Mouse (Mus musculus): ENCODE measurements around the gene Agap1. TPM values are rescaled to one million over a fixed set of nuclear protein-coding genes. Genes with fewer than 3 reads are reported as not detected.

Agap1 gene
- total RNA-seq, 2 experiments from 2014 or later, result 240 to 255 TPM

- DNase-seq (ENCODE audit: low spot score in 2 of 2), result no peak
- intact Hi-C loops (cut with DNase I), result no loop called here
Measured at GRCm38 (mm10) chr1:89566578-89567488, 112.2 kb downstream of the Agap1 start.

- DNase-seq (ENCODE audit: low spot score in 2 of 2), result no peak
- intact Hi-C loops (cut with DNase I), result no loop called here
Measured at GRCm38 (mm10) chr1:89568546-89569405, 114.2 kb downstream of the Agap1 start.

DNA sequence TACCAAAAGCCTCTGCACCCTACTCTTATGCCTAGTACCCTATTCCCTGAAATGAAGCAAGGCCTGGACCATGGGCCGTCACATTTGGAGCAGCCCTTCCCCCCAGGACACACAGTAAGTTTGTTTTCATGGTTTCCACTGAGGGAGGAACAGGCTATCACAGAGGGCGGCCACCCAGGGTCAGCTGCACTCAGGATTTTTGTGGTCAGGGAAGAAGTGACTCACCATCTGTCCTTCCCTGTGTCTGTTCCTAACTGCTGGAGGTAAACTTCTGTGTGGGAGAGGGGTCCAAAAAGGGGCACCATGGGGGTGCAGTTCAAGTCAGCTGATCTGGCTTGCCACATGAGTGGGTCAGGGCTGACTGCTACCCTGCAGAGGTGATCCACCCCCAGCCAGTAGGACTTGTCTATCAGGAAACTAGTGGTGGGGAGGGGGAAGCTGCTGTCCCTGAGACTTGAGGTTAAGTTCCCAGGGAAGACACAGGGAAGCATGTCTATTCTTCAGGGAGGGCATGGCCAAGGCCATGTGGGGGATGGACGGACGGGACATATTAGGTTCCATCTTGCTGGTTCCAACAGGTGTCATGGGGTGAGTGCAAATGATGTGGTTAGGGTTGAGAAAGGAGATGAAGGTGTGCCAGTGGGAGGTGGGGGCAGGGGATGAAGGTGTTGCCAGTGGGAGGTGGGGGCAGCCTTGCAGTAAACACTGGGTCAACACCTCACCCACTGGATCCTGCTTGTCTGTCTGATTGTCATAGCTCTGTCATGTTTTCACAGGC lies 116.1 kb downstream of the Agap1 start:
- DNase-seq (ENCODE audit: low spot score in 2 of 2), result no peak

GRCm38 (mm10) chr1:89573486-89573885 lies 118.9 kb downstream of the Agap1 start:
- intact Hi-C loops (cut with DNase I), result no loop called here
- peak in 1 of 2 experiments; percentile 63 for DNase-seq (ENCODE audit: low spot score in 2 of 2)

More for the DNA sequence above, 116.1 kb downstream of the Agap1 start:
- intact Hi-C loops (cut with DNase I), result no loop called here

GRCm38 (mm10) chr1:89574941-89575890 lies 120.6 kb downstream of the Agap1 start:
- intact Hi-C loops (cut with DNase I), result no loop called here
- DNase-seq (ENCODE audit: low spot score in 2 of 2), result no peak

DNA sequence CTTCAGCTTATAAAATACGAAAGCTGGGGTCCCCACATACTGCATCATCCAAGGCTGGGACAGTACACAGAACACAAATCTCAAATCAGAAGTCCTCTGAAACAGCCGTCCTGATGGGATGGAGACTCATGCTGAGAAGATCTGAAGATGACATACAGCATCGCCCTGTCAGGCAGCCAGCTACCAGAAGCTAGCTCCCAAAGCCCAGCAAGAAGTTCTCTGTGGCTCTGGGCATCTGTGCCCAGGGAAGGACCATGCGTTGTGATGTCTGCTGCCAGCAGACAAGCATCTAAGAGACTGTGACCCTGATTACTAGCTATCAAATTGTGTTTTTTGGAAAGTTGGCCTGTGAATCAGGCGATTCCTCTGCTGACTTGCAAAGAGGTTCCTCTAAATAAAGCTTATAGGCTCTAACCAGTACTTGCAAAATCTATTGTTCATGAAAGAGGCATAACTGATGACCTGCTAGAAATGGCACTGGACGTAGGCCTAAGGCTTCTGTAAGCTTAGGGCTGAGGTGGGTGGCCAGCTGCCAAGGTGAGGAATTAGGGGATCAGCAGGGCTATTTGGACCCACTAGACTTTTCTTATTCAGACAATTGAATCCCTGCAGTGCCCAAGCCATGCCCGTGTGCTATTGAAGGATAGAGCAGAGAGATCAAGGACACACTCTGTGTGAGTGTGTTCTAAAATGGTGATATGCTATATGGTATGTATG lies 121.7 kb downstream of the Agap1 start:
- intact Hi-C loops (cut with DNase I), result no loop called here
- DNase-seq (ENCODE audit: low spot score in 2 of 2), result no peak

GRCm38 (mm10) chr1:89576985-89577384 lies 122.4 kb downstream of the Agap1 start:
- intact Hi-C loops (cut with DNase I), result no loop called here
- peak; percentile 69 to 82 for DNase-seq (ENCODE audit: low spot score in 2 of 2)

GRCm38 (mm10) chr1:89580031-89580998 lies 125.7 kb downstream of the Agap1 start:
- DNase-seq (ENCODE audit: low spot score in 2 of 2), result peak; percentile 86 to 88
- intact Hi-C loops (cut with DNase I), result loop anchor here (2.0 to 10.0 kb wide), 4 partner anchors 26 to 343 kb away; partner anchors contain the start of gene Agap1

DNA sequence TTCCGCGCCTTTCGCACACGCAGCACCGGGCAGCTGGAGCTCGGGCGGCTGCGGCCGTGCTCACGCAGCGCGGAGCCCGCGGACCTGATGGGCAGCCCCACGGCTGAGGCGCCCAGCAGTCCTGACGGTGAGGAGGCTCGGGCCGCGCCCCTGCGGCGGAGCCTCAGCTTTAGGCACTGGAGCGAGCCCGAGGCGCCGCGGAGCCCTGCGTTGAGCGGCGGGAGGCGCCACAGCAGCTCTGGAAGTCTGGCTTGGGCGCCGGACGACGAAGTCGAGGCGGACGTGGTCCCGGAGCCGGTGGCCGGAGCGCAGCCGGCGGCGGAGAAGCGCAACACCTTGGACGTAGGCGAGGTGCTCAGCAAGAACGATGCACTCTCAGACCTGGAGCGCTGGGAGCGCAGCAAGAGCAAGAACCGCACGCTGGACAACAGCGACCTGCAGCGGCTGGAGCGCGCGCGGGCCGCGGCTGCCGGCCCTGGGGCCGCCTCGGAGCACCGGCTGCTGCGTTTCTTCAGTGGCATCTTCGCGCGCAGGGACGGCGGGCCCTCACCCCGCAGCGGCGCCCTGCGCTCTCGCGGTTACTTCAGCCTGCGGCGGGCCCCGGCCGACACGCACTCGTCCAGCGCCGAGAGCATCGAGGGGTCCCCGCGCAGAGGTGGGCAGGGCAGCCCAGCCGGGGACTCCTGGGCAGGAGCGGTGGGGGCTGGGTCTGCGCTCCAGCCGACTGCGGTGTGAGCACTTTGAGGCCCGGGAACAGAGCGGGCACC lies 126.6 kb downstream of the Agap1 start:
- intact Hi-C loops (cut with DNase I), result loop anchor here (2.0 to 10.0 kb wide), 4 partner anchors 26 to 344 kb away; partner anchors contain the start of gene Agap1
- peak; percentile 55 to 58 for DNase-seq (ENCODE audit: low spot score in 2 of 2)

- intact Hi-C loops (cut with DNase I), result loop anchor here (2.0 to 10.0 kb wide), 4 partner anchors 25 to 344 kb away; partner anchors contain the start of gene Agap1
- DNase-seq (ENCODE audit: low spot score in 2 of 2), result no peak
Measured at GRCm38 (mm10) chr1:89581766-89582125, 127.1 kb downstream of the Agap1 start.

- no peak for DNase-seq (ENCODE audit: low spot score in 2 of 2)
- intact Hi-C loops (cut with DNase I), result loop anchor here (5.0 to 10.0 kb wide), 2 partner anchors 129 to 346 kb away; partner anchors contain the start of gene Agap1
Measured at GRCm38 (mm10) chr1:89583369-89583768, 128.8 kb downstream of the Agap1 start.

- no peak for DNase-seq (ENCODE audit: low spot score in 2 of 2)
- intact Hi-C loops (cut with DNase I), result loop anchor here (10.0 kb wide), 1 partner anchor 132 kb away; the partner anchor contains the start of gene Agap1
Measured at GRCm38 (mm10) chr1:89586991-89587683, 132.5 kb downstream of the Agap1 start.

DNA sequence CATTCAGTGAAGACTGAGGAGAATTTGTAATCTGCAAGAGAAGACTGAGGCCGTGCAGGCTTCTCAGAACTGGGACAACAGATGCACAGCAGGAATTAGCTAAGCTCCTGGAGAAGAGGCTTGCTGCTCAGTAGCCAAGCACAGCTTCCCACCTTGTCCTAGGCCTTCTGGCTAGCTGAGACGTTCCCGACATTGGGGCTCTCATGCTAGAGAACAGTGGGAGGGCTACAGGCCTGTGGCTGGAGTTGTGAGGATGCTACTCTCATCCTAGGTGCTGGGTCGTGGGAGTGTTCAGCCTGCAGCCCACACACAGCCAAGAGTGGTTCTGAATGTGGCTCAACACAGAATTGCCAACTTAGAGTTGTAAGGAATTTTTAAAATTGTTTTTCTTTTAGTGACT lies 133.5 kb downstream of the Agap1 start:
- peak in 1 of 2 experiments; percentile 84 for DNase-seq (ENCODE audit: low spot score in 2 of 2)
- intact Hi-C loops (cut with DNase I), result loop anchor here (10.0 kb wide), 1 partner anchor 133 kb away; the partner anchor contains the start of gene Agap1

GRCm38 (mm10) chr1:89590994-89591393 lies 136.4 kb downstream of the Agap1 start:
- intact Hi-C loops (cut with DNase I), result no loop called here
- DNase-seq (ENCODE audit: low spot score in 2 of 2), result peak in 1 of 2 experiments; percentile 34

GRCm38 (mm10) chr1:89593219-89593618 lies 138.6 kb downstream of the Agap1 start:
- intact Hi-C loops (cut with DNase I), result no loop called here
- no peak for DNase-seq (ENCODE audit: low spot score in 2 of 2)
